Mouse (Mus musculus) embryonic facial prominence, embryonic 13.5 days (tissue): Measurements from ENCODE around the gene Acadsb. TPM values are rescaled to one million over a fixed set of nuclear protein-coding genes. Genes with fewer than 3 reads are reported as not detected.

ENCODE experiments used
- ATAC-seq: fragments of 200-750 bp; cut with Nextera tagmentation; 2 replicates; pipeline ENCODE4 v1.8.0; 2017; ENCODE audit warnings: low read depth; ENCODE audit not compliant: insufficient number of reproducible peaks, insufficient read depth, low FRiP score, low TSS enrichment
- H3K27ac ChIP-seq: fragments of 300-500 bp; sonication (generic); 2 replicates; pipeline ENCODE4 v1.5.1; 2015; ENCODE audit warnings: moderate library complexity, mild to moderate bottlenecking, inconsistent platforms
- H3K27me3 ChIP-seq: fragments of 300-500 bp; sonication (generic); 2 replicates; pipeline ENCODE4 v1.6.1; 2015; ENCODE audit warnings: mild to moderate bottlenecking, inconsistent platforms
- H3K36me3 ChIP-seq: fragments of 300-500 bp; sonication (generic); 2 replicates; pipeline ENCODE4 v1.6.1; 2015; ENCODE audit warnings: mild to moderate bottlenecking, inconsistent platforms
- H3K4me1 ChIP-seq: fragments of 300-500 bp; sonication (generic); 2 replicates; pipeline ENCODE4 v1.6.1; 2015; ENCODE audit warnings: inconsistent platforms
- H3K4me2 ChIP-seq: fragments of 300-500 bp; sonication (generic); 2 replicates; pipeline ENCODE4 v1.6.1; 2015; ENCODE audit warnings: moderate library complexity, mild to moderate bottlenecking, inconsistent platforms
- H3K4me3 ChIP-seq: fragments of 300-500 bp; sonication (generic); 2 replicates; pipeline ENCODE4 v1.5.1; 2015; ENCODE audit warnings: mild to moderate bottlenecking, inconsistent platforms
- H3K9ac ChIP-seq: fragments of 300-500 bp; sonication (generic); 2 replicates; pipeline ENCODE4 v1.6.1; 2015; ENCODE audit warnings: mild to moderate bottlenecking, inconsistent platforms
- H3K9me3 ChIP-seq: fragments of 300-500 bp; sonication (generic); 2 replicates; pipeline ENCODE4 v1.6.1; 2016; ENCODE audit warnings: inconsistent platforms
- WGBS: fragments of 180-500 bp; shearing (Covaris S2); methylation state at CpG from one replicate; pipeline ENCODE4 v1.1.7; 2015; ENCODE audit warnings: mixed read lengths; 5-methylcytosine and 5-hydroxymethylcytosine counted together
- polyA plus RNA-seq: library from polyadenylated mRNA; unstranded; fragments of >200 nt; fragmentation: Nextera tagmentation; extraction: Ambion mirVana; gene quantifications from 2 replicates; pipeline ENCODE4 v1.2.1, GENCODE M21; 2015

The Acadsb gene
- polyA plus RNA-seq, 1 experiment from 2014 or later: 105 TPM

DNA sequence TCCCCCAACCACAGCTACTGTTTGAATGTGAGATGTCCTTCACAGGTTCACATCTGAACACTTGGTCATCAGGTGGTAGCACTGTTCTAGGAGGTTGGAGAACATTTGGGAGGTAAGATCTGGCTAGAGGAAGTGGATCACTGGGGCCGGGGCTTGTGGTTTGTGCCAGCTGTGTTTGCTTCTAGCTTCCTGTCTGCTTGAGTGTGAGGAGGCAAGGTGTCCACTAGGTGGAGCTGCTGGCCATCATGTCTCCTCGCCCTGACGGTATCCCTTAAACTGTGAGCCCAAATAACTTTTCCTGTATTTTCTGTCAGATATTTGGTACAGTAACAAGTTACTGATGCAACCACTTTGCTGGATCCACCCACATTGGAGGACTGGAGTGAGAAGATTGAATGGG is 59.1 kb downstream of the Acadsb start:
- WGBS: 59% methylated on average over 3 of the region's 3 CpGs
- ATAC-seq: no peak
- Histone ChIP-seq H3K4me2 (no peak overlapping the region), H3K9me3 (no peaks in the 10 kb centered on the region), H3K27me3 (no peaks in the 10 kb centered on the region), H3K36me3 (no peaks in the 10 kb centered on the region), H3K9ac (no peak overlapping the region), H3K4me3 (no peak overlapping the region), H3K4me1 (no peaks in the 10 kb centered on the region), H3K27ac (no peak overlapping the region)

DNA sequence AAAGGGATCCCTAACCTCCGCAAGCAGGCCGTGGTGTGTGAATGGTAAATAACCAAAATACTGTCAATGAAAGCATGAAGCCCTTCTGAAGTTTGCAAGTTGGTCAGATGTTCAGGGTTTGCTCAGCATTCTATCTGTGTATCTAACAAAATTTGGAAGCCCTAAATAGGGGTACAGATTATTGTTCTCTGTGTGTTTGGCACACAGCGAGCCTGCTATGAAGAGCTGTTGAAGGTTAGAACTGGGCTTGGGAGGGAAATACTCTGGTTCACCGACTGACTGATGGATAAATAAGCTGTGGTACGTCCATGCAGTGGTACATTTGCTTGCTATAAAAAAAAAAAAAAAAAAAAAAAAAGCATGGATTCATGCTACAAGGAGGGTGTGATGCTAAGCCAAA is 61.1 kb downstream of the Acadsb start:
- Histone ChIP-seq H3K9ac (no peak overlapping the region), H3K36me3 (no peaks in the 10 kb centered on the region), H3K4me3 (no peak overlapping the region), H3K4me1 (no peaks in the 10 kb centered on the region), H3K9me3 (no peaks in the 10 kb centered on the region), H3K4me2 (no peak overlapping the region), H3K27me3 (no peaks in the 10 kb centered on the region), H3K27ac (no peak overlapping the region)
- 94% methylated on average over 5 of the region's 5 CpGs for WGBS
- no peak for ATAC-seq

DNA sequence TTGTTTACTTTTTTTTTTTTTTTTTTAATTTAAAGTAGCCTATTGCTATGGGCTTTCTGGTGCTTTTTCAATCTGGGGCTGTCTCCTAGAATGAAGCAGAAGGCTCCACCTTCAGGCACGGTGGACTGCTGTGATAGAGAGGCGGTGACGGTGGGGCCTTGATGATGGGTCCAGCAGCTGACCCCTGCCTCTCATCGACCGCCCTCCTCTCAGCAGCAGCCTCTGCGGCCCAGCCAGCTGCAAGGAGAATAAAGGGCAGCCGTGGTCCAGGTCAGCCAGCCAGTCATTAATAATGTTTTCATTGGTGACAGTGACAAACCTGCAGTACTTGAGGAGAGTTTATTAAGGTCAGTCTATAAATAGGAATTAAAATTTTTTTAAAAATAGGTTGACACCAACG is 66.7 kb downstream of the Acadsb start:
- WGBS: 46% methylated on average over 8 of the region's 8 CpGs
- Histone ChIP-seq H3K4me3 (no peak overlapping the region), H3K9me3 (no peaks in the 10 kb centered on the region), H3K27ac (no peak overlapping the region), H3K27me3 (no peaks in the 10 kb centered on the region), H3K4me1 (no peaks in the 10 kb centered on the region), H3K9ac (no peak overlapping the region), H3K4me2 (no peak overlapping the region), H3K36me3 (no peaks in the 10 kb centered on the region)
- no peak for ATAC-seq

DNA sequence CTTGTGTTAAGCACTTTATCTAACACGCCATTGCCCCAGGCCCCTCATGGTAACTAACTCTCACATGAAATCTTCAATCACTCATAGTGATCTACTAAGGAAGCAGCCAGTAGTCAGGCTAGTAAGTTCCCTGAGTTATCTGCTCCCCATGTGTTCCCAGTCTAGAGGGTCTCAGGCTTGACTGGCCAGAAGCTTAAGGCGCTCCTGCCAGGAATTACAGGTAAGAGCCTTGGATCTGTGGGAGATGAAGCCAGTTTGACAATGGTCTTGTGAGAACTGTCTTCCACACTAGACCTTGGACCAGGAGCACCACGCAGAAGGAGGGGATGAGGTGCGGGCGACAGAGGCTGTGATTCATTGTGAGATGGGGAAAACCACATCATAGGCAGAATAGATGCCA is 68.0 kb downstream of the Acadsb start:
- Histone ChIP-seq H3K9ac (no peak overlapping the region), H3K4me3 (no peak overlapping the region), H3K9me3 (no peaks in the 10 kb centered on the region), H3K27ac (no peak overlapping the region), H3K4me1 (no peaks in the 10 kb centered on the region), H3K4me2 (no peak overlapping the region), H3K36me3 (no peaks in the 10 kb centered on the region), H3K27me3 (no peaks in the 10 kb centered on the region)
- no peak for ATAC-seq
- 86% methylated on average over 5 of the region's 5 CpGs for WGBS

Other genes with a start within 250 kb of the Acadsb start
- gene 5430419D17Rik, start 236.2 kb upstream of the Acadsb start, polyA plus RNA-seq: not detected in 2 replicates
- gene Cuzd1, start 88.3 kb upstream of the Acadsb start, polyA plus RNA-seq: not detected in 2 replicates
- not detected in 2 replicates for gene Fam24b, start 81.1 kb upstream of the Acadsb start, polyA plus RNA-seq
- gene Fam24a, start 76.7 kb upstream of the Acadsb start, polyA plus RNA-seq: not detected in 2 replicates
- 21.7 and 22.5 TPM in 2 replicates for gene 2310057M21Rik, start 47.8 kb upstream of the Acadsb start, polyA plus RNA-seq
- 79.8 and 89.1 TPM in 2 replicates for gene Pstk, start 39.5 kb upstream of the Acadsb start, polyA plus RNA-seq
- gene Ikzf5, start 80 bp upstream of the Acadsb start, polyA plus RNA-seq: 14.3 and 15.6 TPM in 2 replicates
- not detected in 2 replicates for gene Hmx3, start 132.3 kb downstream of the Acadsb start, polyA plus RNA-seq
- 0.08 TPM in 1 of 2 replicates, not detected in the other for gene Hmx2, start 138.2 kb downstream of the Acadsb start, polyA plus RNA-seq
- gene Bub3, start 149.6 kb downstream of the Acadsb start, polyA plus RNA-seq: 232 and 237 TPM in 2 replicates